Mouse (Mus musculus) embryo, embryonic 10 days (tissue): Measurements from ENCODE around the gene Tecrl.
A peak's percentile ranks its signal among the peaks of the same experiment; 100 is the strongest.

Source experiments
- DNase-seq: peaks from one replicate; pipeline ENCODE4 v3.0.0-alpha.2; 2015; ENCODE audit warnings: low spot score

The Tecrl gene

GRCm38 (mm10) chr5:83354846-83355561 lies at the start of gene Tecrl:
Tecrl (minus strand) TSS chr5:83355195.
- DNase-seq = peak; percentile 52

- no peak for DNase-seq
Measured at GRCm38 (mm10) chr5:83385021-83385420, 30.0 kb upstream of the Tecrl start.

- peak; percentile 65 for DNase-seq
Measured at GRCm38 (mm10) chr5:83351615-83352014, 3.4 kb downstream of the Tecrl start.

GRCm38 (mm10) chr5:83339144-83339543 lies 15.9 kb downstream of the Tecrl start:
- DNase-seq = no peak

GRCm38 (mm10) chr5:83267148-83267776 lies 87.7 kb downstream of the Tecrl start:
- DNase-seq = no peak

GRCm38 (mm10) chr5:83260059-83260458 lies 94.9 kb downstream of the Tecrl start:
- DNase-seq = no peak

- no peak for DNase-seq
Measured at GRCm38 (mm10) chr5:83254141-83254540, 100.9 kb downstream of the Tecrl start.

- DNase-seq = peak; percentile 17
Measured at GRCm38 (mm10) chr5:83238848-83239452, 116.0 kb downstream of the Tecrl start.
